Mouse (Mus musculus): Measurements from ENCODE around the gene Uba7. TPM values are rescaled to one million over a fixed set of nuclear protein-coding genes. Genes with fewer than 3 reads are reported as not detected.
A peak's percentile ranks its signal among the peaks of the same experiment; 100 is the strongest.

Uba7 gene
- polyA plus RNA-seq, 1 experiment from 2014 or later: 60.1 TPM

- WGBS (ENCODE audit: insufficient replicate concordance): 78% methylated on average over 31 of the region's 31 CpGs
- H3K9me3 ChIP-seq (replicated peaks): no peaks in the 10 kb centered on the region
- H3K36me3 ChIP-seq (replicated peaks): no peaks in the 10 kb centered on the region
- no peak overlapping the region for H3K9ac ChIP-seq
- H3K4me3 ChIP-seq (replicated peaks): no peak overlapping the region
- ATAC-seq (ENCODE audit: insufficient read depth): no peak
- peaks cover 26% of the 10 kb centered on the region for H3K4me1 ChIP-seq (replicated peaks)
- H3K4me2 ChIP-seq: no peak overlapping the region
- no peak overlapping the region for H3K27ac ChIP-seq (replicated peaks)
- peaks cover 7% of the 10 kb centered on the region; the same call in 1 of the 2 replicates for H3K27me3 ChIP-seq
Measured at GRCm38 (mm10) chr9:107947241-107948194, 27.8 kb upstream of the Uba7 start.

- Histone ChIP-seq H3K36me3 (replicated peaks) (no peaks in the 10 kb centered on the region), H3K9me3 (replicated peaks) (no peaks in the 10 kb centered on the region), H3K4me1 (replicated peaks) (peaks cover 31% of the 10 kb centered on the region), H3K27ac (replicated peaks) (no peak overlapping the region), H3K4me2 (no peak overlapping the region), H3K27me3 (peaks cover 4% of the 10 kb centered on the region; the same call in 1 of the 2 replicates), H3K9ac (no peak overlapping the region), H3K4me3 (replicated peaks) (no peak overlapping the region)
- 68% methylated on average over 13 of the region's 13 CpGs for WGBS (ENCODE audit: insufficient replicate concordance)
- ATAC-seq (ENCODE audit: insufficient read depth): no peak
Measured at GRCm38 (mm10) chr9:107949184-107949921, 26.0 kb upstream of the Uba7 start.

GRCm38 (mm10) chr9:107949922-107950235 lies 25.4 kb upstream of the Uba7 start, which contains the start of gene Traip:
Gene Traip (plus strand): TSS chr9:107950136.
- peaks cover 4% of the 10 kb centered on the region; the same call in 1 of the 2 replicates for H3K27me3 ChIP-seq
- 78% methylated on average over 10 of the region's 10 CpGs for WGBS (ENCODE audit: insufficient replicate concordance)
- peak within 1 kb of the TSS; percentile 74 for H3K27ac ChIP-seq (replicated peaks)
- no peaks in the 10 kb centered on the region for H3K36me3 ChIP-seq (replicated peaks)
- peak within 1 kb of the TSS; percentile 88 for H3K4me3 ChIP-seq (replicated peaks)
- no peak for ATAC-seq (ENCODE audit: insufficient read depth)
- peaks cover 31% of the 10 kb centered on the region for H3K4me1 ChIP-seq (replicated peaks)
- no peaks in the 10 kb centered on the region for H3K9me3 ChIP-seq (replicated peaks)
- H3K9ac ChIP-seq: peak within 1 kb of the TSS; percentile 71
- H3K4me2 ChIP-seq: peak within 1 kb of the TSS; percentile 86

DNA sequence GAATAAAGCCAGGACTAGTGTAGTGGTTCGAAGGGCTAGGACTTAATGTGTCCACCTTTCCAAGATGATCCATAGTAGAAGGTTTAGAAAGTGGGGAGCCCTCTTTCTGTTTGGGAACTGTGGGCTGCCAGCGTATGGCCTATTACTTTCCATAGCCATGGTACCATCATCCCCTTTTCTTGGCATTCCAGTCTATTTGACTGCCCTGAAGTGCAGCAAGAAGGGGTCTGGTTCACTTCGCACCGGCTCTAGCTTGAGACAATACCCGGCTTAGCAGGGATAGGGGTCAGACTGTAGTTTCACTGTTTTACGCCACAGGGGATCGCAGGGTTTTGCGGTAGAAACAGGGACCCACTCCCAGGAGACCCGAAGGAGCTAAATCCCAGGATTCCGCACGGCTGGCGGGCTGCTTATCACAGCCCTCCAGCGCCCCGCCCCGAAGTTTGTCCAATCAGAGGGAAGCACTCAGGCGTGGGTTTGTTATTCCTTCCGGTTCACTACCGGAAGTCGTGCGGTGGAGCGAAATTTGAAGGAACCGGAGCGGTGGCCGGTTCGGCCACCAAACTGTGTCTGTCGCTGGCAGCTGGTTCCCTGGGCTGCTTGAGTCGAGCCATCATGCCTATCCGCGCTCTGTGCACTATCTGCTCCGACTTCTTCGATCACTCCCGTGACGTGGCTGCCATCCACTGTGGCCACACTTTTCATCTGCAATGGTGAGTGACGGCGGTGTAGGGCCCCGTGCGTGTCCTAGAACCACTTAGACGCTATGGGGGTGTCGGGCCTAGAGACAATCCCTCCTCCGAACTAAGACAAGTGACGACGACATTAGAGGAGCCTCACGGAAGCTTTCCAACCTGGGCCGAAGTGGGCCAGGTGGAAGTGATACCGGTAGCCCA lies 24.6 kb upstream of the Uba7 start:
- Histone ChIP-seq H3K9me3 (replicated peaks) (no peaks in the 10 kb centered on the region), H3K27ac (replicated peaks) (peak overlapping the region; percentile 74), H3K4me2 (peak overlapping the region; percentile 86), H3K4me1 (replicated peaks) (peaks cover 31% of the 10 kb centered on the region), H3K9ac (peak overlapping the region; percentile 71), H3K4me3 (replicated peaks) (peak overlapping the region; percentile 88), H3K27me3 (peaks cover 4% of the 10 kb centered on the region; the same call in 1 of the 2 replicates), H3K36me3 (replicated peaks) (no peaks in the 10 kb centered on the region)
- peak; percentile 87 for ATAC-seq (ENCODE audit: insufficient read depth)
- 11% methylated on average over 45 of the region's 45 CpGs for WGBS (ENCODE audit: insufficient replicate concordance)

- H3K36me3 ChIP-seq (replicated peaks): peaks cover 50% of the 10 kb centered on the region
Measured at GRCm38 (mm10) chr9:107955613-107956289, 19.6 kb upstream of the Uba7 start.

DNA sequence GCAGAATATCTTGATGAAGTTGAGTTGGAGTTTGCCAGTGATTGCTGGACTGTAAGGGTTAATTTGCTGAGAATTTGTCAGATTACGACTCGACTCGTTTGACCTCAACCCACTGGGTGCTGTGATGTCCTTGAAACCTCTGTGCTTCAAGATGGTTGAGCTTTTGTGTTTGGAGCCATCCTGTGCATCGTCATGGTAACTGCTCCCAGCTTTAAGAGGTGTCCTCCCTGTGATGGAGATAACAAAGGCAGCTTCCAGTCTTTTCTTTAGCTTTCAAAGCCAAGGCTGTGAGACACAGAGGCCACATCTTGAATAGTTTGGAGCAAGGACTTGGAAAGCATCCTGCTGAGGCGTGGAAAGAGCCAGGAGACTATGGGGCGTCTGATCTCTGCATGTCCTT lies 18.2 kb upstream of the Uba7 start:
- WGBS (ENCODE audit: insufficient replicate concordance): 55% methylated on average over 6 of the region's 6 CpGs

More at GRCm38 (mm10) chr9:107955613-107956289, 19.6 kb upstream of the Uba7 start:
- no peak overlapping the region for H3K4me2 ChIP-seq
- no peak overlapping the region for H3K4me3 ChIP-seq (replicated peaks)
- H3K9ac ChIP-seq: no peak overlapping the region
- no peaks in the 10 kb centered on the region for H3K9me3 ChIP-seq (replicated peaks)
- 79% methylated on average over 6 of the region's 6 CpGs for WGBS (ENCODE audit: insufficient replicate concordance)
- peaks cover 21% of the 10 kb centered on the region for H3K4me1 ChIP-seq (replicated peaks)
- H3K27me3 ChIP-seq: no peaks in the 10 kb centered on the region
- no peak for ATAC-seq (ENCODE audit: insufficient read depth)
- H3K27ac ChIP-seq (replicated peaks): no peak overlapping the region

DNA sequence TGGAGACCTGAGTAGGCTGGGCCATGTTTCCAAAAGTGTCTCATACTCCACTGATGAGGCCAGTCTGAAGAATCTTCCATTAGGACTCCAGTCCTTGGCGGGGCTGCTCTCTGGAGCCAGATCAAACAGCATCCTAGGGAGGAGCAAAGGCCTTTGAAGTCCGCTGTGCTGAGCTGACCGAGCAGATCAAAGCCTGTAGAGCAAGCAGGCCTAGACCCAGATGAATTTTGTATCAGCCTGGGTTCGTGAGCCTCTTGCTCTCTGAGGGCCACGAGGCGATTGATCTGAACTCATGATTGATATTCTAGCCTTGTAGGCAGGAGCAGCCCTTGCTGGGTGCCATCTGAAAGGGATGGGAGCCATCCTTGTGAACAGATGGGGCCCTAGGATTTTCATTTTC lies 15.4 kb upstream of the Uba7 start:
- peaks cover 89% of the 10 kb centered on the region for H3K36me3 ChIP-seq (replicated peaks)
- H3K27ac ChIP-seq (replicated peaks): 0 out of 2 replicates have a peak overlapping the region, but pooled peaks have one; percentile 3
- no peaks in the 10 kb centered on the region for H3K9me3 ChIP-seq (replicated peaks)
- WGBS (ENCODE audit: insufficient replicate concordance): 82% methylated on average over 6 of the region's 6 CpGs
- ATAC-seq (ENCODE audit: insufficient read depth): no peak
- peaks cover 13% of the 10 kb centered on the region for H3K4me1 ChIP-seq (replicated peaks)
- no peak overlapping the region for H3K9ac ChIP-seq
- H3K4me3 ChIP-seq (replicated peaks): no peak overlapping the region
- no peak overlapping the region for H3K4me2 ChIP-seq
- H3K27me3 ChIP-seq: no peaks in the 10 kb centered on the region

More for the DNA sequence above, 18.2 kb upstream of the Uba7 start:
- Histone ChIP-seq H3K9ac (no peak overlapping the region), H3K36me3 (replicated peaks) (peaks cover 63% of the 10 kb centered on the region), H3K27me3 (no peaks in the 10 kb centered on the region), H3K9me3 (replicated peaks) (no peaks in the 10 kb centered on the region), H3K4me3 (replicated peaks) (no peak overlapping the region), H3K4me1 (replicated peaks) (peaks cover 9% of the 10 kb centered on the region), H3K27ac (replicated peaks) (no peak overlapping the region), H3K4me2 (no peak overlapping the region)
- ATAC-seq (ENCODE audit: insufficient read depth): no peak

DNA sequence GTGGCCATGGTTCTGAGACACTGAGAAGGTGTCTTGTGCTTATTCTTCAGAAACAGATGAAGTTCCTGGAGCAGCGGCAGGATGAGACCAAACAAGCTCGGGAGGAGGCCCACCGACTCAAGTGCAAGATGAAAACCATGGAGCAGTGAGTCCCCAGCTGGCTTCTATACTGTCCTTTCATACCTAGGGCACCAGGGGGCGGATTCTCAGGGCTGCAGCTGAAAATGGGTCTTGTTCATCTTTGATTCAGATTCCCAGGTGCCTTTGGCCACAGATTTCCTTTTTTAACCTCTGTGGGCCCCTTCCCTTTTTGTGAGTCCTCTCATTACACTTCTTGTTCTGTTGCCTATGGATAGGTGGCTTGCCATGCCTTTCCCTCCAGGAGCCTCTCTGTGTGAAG lies 14.4 kb upstream of the Uba7 start:
- no peaks in the 10 kb centered on the region for H3K27me3 ChIP-seq
- H3K9me3 ChIP-seq (replicated peaks): no peaks in the 10 kb centered on the region
- WGBS (ENCODE audit: insufficient replicate concordance): 56% methylated on average over 4 of the region's 4 CpGs
- peaks cover 95% of the 10 kb centered on the region for H3K36me3 ChIP-seq (replicated peaks)
- no peak overlapping the region for H3K4me2 ChIP-seq
- no peak for ATAC-seq (ENCODE audit: insufficient read depth)
- H3K9ac ChIP-seq: no peak overlapping the region
- no peak overlapping the region for H3K27ac ChIP-seq (replicated peaks)
- peaks cover 13% of the 10 kb centered on the region for H3K4me1 ChIP-seq (replicated peaks)
- H3K4me3 ChIP-seq (replicated peaks): no peak overlapping the region

GRCm38 (mm10) chr9:107961351-107961762 lies 13.9 kb upstream of the Uba7 start:
- Histone ChIP-seq H3K4me2 (no peak overlapping the region), H3K36me3 (replicated peaks) (peaks cover 94% of the 10 kb centered on the region), H3K4me3 (replicated peaks) (no peak overlapping the region), H3K27me3 (no peaks in the 10 kb centered on the region), H3K27ac (replicated peaks) (no peak overlapping the region), H3K9me3 (replicated peaks) (no peaks in the 10 kb centered on the region), H3K4me1 (replicated peaks) (peaks cover 15% of the 10 kb centered on the region), H3K9ac (no peak overlapping the region)
- 89% methylated on average over 10 of the region's 10 CpGs for WGBS (ENCODE audit: insufficient replicate concordance)
- ATAC-seq (ENCODE audit: insufficient read depth): no peak

DNA sequence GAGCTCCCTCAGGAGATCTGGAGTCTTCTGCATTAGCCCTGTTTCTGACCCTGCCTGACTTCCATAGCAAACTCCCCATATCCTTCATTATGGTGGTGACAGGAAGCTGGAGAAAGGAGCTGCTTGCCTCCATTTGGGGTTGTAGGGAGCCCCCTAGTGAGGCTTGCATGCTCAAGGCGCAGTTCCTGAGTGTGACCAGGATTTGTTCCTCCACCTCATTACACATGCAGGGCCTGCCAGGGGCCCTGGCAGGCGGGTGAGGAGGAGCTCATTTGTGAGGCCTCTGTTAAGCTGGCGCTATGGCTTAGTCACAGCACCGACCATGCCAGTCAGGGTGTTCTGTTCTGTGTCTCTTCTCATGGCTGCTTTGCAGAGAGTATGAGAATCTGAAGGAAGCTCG lies 13.4 kb upstream of the Uba7 start:
- Histone ChIP-seq H3K4me1 (replicated peaks) (peaks cover 20% of the 10 kb centered on the region), H3K27ac (replicated peaks) (no peak overlapping the region), H3K27me3 (no peaks in the 10 kb centered on the region), H3K4me2 (no peak overlapping the region), H3K9ac (no peak overlapping the region), H3K36me3 (replicated peaks) (peaks cover 94% of the 10 kb centered on the region), H3K9me3 (replicated peaks) (no peaks in the 10 kb centered on the region), H3K4me3 (replicated peaks) (no peak overlapping the region)
- 62% methylated on average over 5 of the region's 5 CpGs for WGBS (ENCODE audit: insufficient replicate concordance)
- ATAC-seq (ENCODE audit: insufficient read depth): no peak

All from liver, embryonic 15.5 days (tissue).